Mouse (Mus musculus): ENCODE data around the gene Lrrc32. TPM values are rescaled to one million over a fixed set of nuclear protein-coding genes. Genes with fewer than 3 reads are reported as not detected.

The Lrrc32 gene
- total and polyA plus RNA-seq, 2 experiments from 2014 or later, result 4.7 to 9.1 TPM

DNA sequence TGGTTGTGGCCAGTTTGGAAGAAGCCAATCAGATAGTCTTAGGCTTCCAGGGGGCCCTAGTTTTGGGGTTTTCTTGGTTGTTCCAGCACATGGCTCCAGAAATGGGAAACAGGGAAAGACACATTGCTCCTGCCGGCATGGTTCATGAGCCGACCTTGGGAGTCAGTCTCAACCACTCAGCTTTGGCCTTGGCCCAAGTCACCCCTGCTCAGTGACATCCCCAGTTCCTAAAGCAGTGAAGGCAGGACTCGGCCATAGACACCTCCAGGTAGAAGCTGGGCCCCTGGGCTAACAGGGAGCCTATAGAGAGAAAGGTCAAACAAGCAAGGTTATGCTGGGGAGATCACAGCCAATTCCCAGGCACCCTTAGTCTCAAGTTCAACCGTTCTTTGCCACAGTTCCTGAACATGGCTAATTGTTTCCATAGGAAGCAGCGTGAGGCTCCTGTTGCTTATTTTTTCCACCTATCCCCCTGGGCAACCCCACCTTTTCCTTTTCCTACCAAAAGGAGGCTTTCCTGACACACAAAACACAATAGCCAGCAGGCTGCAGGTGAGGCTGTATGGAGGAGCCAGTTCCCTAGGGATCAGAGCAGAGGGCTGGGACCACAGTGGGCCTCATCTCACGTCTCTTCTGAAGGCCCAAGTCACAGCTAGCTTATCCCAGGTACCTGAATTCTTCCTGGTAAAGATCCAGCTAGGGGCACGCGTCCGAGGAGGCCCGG, 34.5 kb upstream of the Lrrc32 start:
- Histone ChIP-seq H3K9ac (replicated peaks; ENCODE audit: low read length) (no peak overlapping the region), H3K4me3 (ENCODE audit: low read length) (no peak overlapping the region), H3K4me1 (ENCODE audit: insufficient read depth, low read length) (no peaks in the 10 kb centered on the region), H3K9me3 (ENCODE audit: low read length) (no peaks in the 10 kb centered on the region), H3K4me2 (ENCODE audit: low read depth, low read length) (no peak overlapping the region), H3K27me3 (ENCODE audit: insufficient read depth, low read length) (no peaks in the 10 kb centered on the region), H3K36me3 (ENCODE audit: insufficient read depth, low read length) (no peaks in the 10 kb centered on the region), H3K27ac (no peak overlapping the region)
- no peak for ATAC-seq
- 75% methylated on average over 10 of the region's 10 CpGs for WGBS
- no peak for TF ChIP-seq CTCF (IDR thresholded peaks at IDR 0.05; ENCODE audit: low read depth)
- no peak for DNase-seq (ENCODE audit: low spot score)

- no peaks in the 10 kb centered on the region for H3K27me3 ChIP-seq (ENCODE audit: insufficient read depth, low read length)
- DNase-seq (ENCODE audit: low spot score) (no peak), ATAC-seq (no peak)
- H3K36me3 ChIP-seq (ENCODE audit: insufficient read depth, low read length), result no peaks in the 10 kb centered on the region
- no peaks in the 10 kb centered on the region for H3K4me1 ChIP-seq (ENCODE audit: insufficient read depth, low read length)
- H3K9me3 ChIP-seq (ENCODE audit: low read length), result no peaks in the 10 kb centered on the region
- H3K9ac ChIP-seq (replicated peaks; ENCODE audit: low read length), result no peak overlapping the region
- H3K4me2 ChIP-seq (ENCODE audit: low read depth, low read length), result no peak overlapping the region
- WGBS, result 77% methylated on average over 7 of the region's 7 CpGs
- TF ChIP-seq CTCF (IDR thresholded peaks at IDR 0.05; ENCODE audit: low read depth), result no peak
- no peak overlapping the region for H3K4me3 ChIP-seq (ENCODE audit: low read length)
- no peak overlapping the region for H3K27ac ChIP-seq
Measured at GRCm38 (mm10) chr7:98460319-98460718, 28.8 kb upstream of the Lrrc32 start.

GRCm38 (mm10) chr7:98469089-98469488, 20.0 kb upstream of the Lrrc32 start:
- WGBS, result 67% methylated on average over 3 of the region's 3 CpGs
- ATAC-seq (no peak), DNase-seq (ENCODE audit: low spot score) (no peak)
- Histone ChIP-seq H3K27me3 (ENCODE audit: insufficient read depth, low read length) (no peaks in the 10 kb centered on the region), H3K27ac (no peak overlapping the region), H3K9ac (replicated peaks; ENCODE audit: low read length) (no peak overlapping the region), H3K4me3 (ENCODE audit: low read length) (no peak overlapping the region), H3K9me3 (ENCODE audit: low read length) (no peaks in the 10 kb centered on the region), H3K4me1 (ENCODE audit: insufficient read depth, low read length) (no peaks in the 10 kb centered on the region), H3K4me2 (ENCODE audit: low read depth, low read length) (no peak overlapping the region), H3K36me3 (ENCODE audit: insufficient read depth, low read length) (no peaks in the 10 kb centered on the region)
- no peak for TF ChIP-seq CTCF (IDR thresholded peaks at IDR 0.05; ENCODE audit: low read depth)

- no peaks in the 10 kb centered on the region for H3K4me1 ChIP-seq (ENCODE audit: insufficient read depth, low read length)
- WGBS, result 83% methylated on average over 2 of the region's 2 CpGs
- TF ChIP-seq CTCF (IDR thresholded peaks at IDR 0.05; ENCODE audit: low read depth), result no peak
Measured at GRCm38 (mm10) chr7:98472529-98472928, 16.6 kb upstream of the Lrrc32 start.

DNA sequence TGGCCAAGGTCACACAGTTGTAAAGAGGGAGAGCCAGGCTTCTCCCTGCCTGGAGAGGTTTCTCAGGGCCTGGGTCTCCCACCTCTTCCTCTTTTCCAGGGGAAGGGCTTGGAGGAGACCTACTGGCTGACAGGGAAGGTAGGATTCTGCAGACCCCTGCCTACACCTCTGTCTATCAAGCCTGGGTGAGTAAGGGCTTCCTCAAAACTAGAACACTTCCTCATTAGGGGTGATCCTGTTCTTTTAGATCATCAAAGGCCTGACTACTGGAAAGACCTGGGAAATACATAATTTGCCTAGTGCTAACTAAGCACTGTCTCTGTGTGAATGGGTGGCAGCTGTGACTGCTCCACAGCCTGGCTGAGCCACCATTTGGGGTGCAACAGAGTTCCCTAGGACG, 14.5 kb upstream of the Lrrc32 start:
- WGBS, result 88% methylated on average over 1 of the region's 1 CpGs
- no peaks in the 10 kb centered on the region for H3K4me1 ChIP-seq (ENCODE audit: insufficient read depth, low read length)

More at GRCm38 (mm10) chr7:98472529-98472928, 16.6 kb upstream of the Lrrc32 start:
- no peaks in the 10 kb centered on the region for H3K27me3 ChIP-seq (ENCODE audit: insufficient read depth, low read length)
- H3K9me3 ChIP-seq (ENCODE audit: low read length), result no peaks in the 10 kb centered on the region
- ATAC-seq, result no peak
- H3K9ac ChIP-seq (replicated peaks; ENCODE audit: low read length), result no peak overlapping the region
- DNase-seq (ENCODE audit: low spot score), result no peak
- no peak overlapping the region for H3K4me2 ChIP-seq (ENCODE audit: low read depth, low read length)
- H3K27ac ChIP-seq, result no peak overlapping the region
- H3K4me3 ChIP-seq (ENCODE audit: low read length), result no peak overlapping the region
- no peaks in the 10 kb centered on the region for H3K36me3 ChIP-seq (ENCODE audit: insufficient read depth, low read length)

GRCm38 (mm10) chr7:98477153-98477552, 11.9 kb upstream of the Lrrc32 start:
- 51% methylated on average over 4 of the region's 4 CpGs for WGBS
- H3K27me3 ChIP-seq (ENCODE audit: insufficient read depth, low read length), result no peaks in the 10 kb centered on the region
- no peaks in the 10 kb centered on the region for H3K36me3 ChIP-seq (ENCODE audit: insufficient read depth, low read length)
- TF ChIP-seq CTCF (IDR thresholded peaks at IDR 0.05; ENCODE audit: low read depth), result no peak
- no peaks in the 10 kb centered on the region for H3K4me1 ChIP-seq (ENCODE audit: insufficient read depth, low read length)
- no peak for ATAC-seq
- no peak for DNase-seq (ENCODE audit: low spot score)
- no peaks in the 10 kb centered on the region for H3K9me3 ChIP-seq (ENCODE audit: low read length)
- no peak overlapping the region for H3K9ac ChIP-seq (replicated peaks; ENCODE audit: low read length)
- H3K4me3 ChIP-seq (ENCODE audit: low read length), result no peak overlapping the region
- H3K4me2 ChIP-seq (ENCODE audit: low read depth, low read length), result no peak overlapping the region
- H3K27ac ChIP-seq, result no peak overlapping the region

More for the DNA sequence above, 14.5 kb upstream of the Lrrc32 start:
- no peak for TF ChIP-seq CTCF (IDR thresholded peaks at IDR 0.05; ENCODE audit: low read depth)
- no peak overlapping the region for H3K4me3 ChIP-seq (ENCODE audit: low read length)
- H3K9me3 ChIP-seq (ENCODE audit: low read length), result no peaks in the 10 kb centered on the region
- H3K9ac ChIP-seq (replicated peaks; ENCODE audit: low read length), result no peak overlapping the region
- H3K27me3 ChIP-seq (ENCODE audit: insufficient read depth, low read length), result no peaks in the 10 kb centered on the region
- DNase-seq (ENCODE audit: low spot score) (no peak), ATAC-seq (no peak)
- H3K4me2 ChIP-seq (ENCODE audit: low read depth, low read length), result no peak overlapping the region
- H3K36me3 ChIP-seq (ENCODE audit: insufficient read depth, low read length), result no peaks in the 10 kb centered on the region
- no peak overlapping the region for H3K27ac ChIP-seq

DNA sequence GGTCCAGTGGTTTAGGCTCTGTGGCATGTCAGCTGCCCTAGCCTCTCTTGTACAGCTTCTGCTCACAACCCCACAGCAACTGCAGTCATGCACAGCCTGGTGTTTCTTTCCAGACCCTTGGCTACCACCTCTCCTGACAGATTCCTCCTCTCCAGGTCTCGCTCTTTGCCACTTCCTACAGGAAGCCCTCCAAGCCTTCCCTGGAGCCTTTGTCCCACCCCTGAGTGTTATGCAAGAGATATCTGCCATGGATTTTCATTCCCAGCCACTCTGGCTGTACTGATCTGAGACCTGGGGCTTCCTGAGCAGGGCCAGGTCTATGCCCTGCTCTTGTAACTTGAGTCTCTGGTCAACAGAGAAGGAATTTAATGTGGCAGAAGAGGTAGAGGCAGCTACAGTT, 8.6 kb upstream of the Lrrc32 start:
- Histone ChIP-seq H3K4me2 (ENCODE audit: low read depth, low read length) (no peak overlapping the region), H3K27me3 (ENCODE audit: insufficient read depth, low read length) (no peaks in the 10 kb centered on the region), H3K9ac (replicated peaks; ENCODE audit: low read length) (no peak overlapping the region), H3K27ac (no peak overlapping the region), H3K9me3 (ENCODE audit: low read length) (no peaks in the 10 kb centered on the region), H3K4me3 (ENCODE audit: low read length) (no peak overlapping the region), H3K36me3 (ENCODE audit: insufficient read depth, low read length) (no peaks in the 10 kb centered on the region), H3K4me1 (ENCODE audit: insufficient read depth, low read length) (no peaks in the 10 kb centered on the region)
- 79% methylated on average over 1 of the region's 1 CpGs for WGBS
- DNase-seq (ENCODE audit: low spot score) (no peak), ATAC-seq (no peak)
- TF ChIP-seq CTCF (IDR thresholded peaks at IDR 0.05; ENCODE audit: low read depth), result no peak

Measured in hindbrain, postnatal 0 days (tissue).